Mouse (Mus musculus) G1E-ER4 (cell line): ENCODE results near the gene Gm4969. TPM values are rescaled to one million over a fixed set of nuclear protein-coding genes. Genes with fewer than 3 reads are reported as not detected.

Source experiments
- GATA1 ChIP-seq: IDR thresholded peaks from one replicate; pipeline ENCODE4 v1.8.0; 2012; ENCODE audit warnings: low read length, inconsistent platforms
- polyA plus RNA-seq: library from polyadenylated mRNA; stranded (reverse); fragments of >175 nt; gene quantifications from 2 replicates; pipeline ENCODE4 v1.2.3, GENCODE M21; 2012

Gene Gm4969
- polyA plus RNA-seq, 1 experiment = not detected

DNA sequence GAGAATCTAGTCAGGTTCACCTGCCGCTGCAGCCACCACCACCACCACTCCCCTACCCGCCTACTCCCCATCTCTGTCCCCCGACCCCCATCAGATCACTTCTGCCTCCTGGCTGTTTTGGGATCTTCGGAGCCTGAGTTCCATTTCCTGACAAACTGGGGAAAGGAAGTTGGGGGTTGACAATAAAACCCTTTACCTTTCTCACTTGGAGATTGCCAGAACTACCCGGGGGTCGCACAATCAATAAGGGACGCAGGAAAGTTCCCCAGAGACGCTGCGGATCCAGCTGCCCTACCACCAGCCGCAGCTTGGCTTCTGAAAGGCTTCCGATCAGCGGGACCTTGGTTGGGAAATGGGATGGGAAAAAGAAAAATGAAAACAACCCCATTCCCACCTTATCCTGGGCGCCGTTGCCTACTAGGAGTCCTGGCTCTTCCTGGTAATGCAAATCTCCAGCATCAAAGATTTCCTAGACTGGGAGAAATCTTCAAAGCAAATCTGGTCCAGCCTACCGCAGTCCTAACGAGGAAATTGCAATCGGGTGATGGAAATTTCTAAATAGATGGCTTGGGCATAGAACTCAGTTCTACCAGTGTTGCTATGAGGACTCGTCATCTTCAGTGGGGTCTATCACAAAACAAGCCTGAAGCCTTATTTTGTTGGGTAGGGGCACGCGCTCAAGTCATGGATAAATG, 30.2 kb upstream of the Gm4969 start:
- TF ChIP-seq GATA1 = no peak

DNA sequence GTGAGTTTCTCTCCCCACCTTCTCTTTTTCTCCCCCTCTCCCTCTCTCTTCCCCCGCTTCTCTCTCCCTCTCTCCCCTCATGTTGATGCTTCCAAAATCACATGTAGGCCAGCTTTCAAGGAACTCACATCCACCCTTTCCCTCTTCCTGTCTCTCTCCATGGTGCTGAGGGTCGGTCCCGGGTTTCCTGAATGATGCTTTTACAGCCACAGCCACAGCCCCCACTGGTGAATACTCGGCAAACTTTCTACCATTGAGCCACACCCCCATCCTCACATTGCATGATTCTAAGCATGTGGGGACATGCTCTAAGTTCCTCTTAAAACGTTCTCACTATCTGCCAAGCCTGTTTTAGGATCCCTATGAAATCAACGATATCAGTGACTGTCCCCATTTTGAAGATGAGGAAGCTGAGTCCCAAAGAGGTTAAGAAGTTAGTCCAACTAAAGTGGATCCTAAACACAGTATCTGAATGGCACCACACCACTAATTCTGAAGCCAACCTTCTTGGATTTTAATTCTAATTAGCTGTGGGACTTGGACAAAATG, 29.4 kb upstream of the Gm4969 start:
- TF ChIP-seq GATA1 = no peak

DNA sequence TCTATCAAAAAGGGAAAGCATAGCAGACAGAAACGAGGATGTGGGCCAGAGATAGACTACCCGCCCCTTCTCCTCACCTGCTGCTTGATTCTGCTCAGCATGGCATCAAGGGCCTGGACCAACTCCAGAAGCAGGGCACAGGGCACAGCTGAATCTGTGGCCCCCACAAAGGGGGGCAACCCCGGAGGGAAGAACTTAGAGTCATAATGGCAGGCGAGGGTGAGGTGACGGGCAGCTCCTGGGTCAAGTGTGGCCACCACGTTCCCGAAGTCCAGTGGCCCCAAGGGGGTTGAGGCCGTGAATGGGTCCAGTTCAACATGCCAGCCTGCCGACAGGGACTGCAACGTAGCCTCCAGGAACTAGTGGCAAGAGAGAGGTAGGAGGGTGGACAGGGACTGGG, 28.6 kb upstream of the Gm4969 start:
- no peak for TF ChIP-seq GATA1

DNA sequence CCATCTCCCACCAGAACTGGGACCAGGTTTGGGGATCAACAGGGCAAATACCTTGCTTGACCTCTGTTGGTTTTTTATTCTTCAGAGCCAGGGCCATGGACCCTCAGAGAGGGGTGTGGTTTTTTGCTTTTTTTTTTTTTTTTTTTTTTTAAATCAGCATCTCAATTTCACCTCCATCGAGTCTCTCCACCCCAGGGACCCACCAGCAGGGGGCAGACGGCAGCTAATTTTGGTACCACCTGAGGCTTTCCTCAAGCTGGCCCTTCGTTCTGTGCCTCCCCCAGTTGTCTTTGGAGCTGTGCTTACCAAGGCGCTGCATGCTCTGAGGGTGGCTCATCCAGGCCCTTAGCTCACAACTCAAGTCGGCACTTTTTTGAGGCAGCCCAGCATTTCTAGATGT, 19.2 kb upstream of the Gm4969 start:
- no peak for TF ChIP-seq GATA1

DNA sequence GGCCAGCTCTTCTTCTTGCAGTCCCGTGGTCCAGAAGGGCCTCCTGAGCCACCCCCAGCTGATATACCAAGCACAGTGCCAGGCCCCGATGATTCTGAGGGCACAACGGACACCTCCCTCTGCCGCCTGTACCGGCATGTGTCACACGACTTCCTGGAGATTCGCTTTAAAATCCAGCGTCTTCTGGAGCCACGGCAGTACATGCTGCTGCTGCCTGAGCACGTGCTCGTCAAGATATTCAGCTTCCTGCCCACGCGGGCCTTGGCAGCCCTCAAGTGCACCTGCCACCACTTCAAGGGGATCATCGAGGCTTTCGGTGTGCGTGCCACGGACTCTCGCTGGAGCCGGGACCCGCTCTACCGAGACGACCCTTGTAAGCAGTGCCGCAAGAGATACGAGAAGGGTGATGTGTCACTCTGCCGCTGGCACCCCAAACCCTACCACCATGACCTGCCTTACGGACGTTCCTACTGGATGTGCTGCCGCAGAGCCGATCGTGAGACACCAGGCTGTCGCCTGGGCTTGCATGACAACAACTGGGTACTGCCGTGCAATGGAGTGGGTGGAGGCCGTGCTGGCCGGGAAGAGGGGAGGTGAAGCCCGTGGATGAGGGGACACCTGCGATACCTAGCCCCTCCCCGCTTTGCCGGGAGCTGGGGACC, 18.6 kb upstream of the Gm4969 start:
- TF ChIP-seq GATA1 = no peak

DNA sequence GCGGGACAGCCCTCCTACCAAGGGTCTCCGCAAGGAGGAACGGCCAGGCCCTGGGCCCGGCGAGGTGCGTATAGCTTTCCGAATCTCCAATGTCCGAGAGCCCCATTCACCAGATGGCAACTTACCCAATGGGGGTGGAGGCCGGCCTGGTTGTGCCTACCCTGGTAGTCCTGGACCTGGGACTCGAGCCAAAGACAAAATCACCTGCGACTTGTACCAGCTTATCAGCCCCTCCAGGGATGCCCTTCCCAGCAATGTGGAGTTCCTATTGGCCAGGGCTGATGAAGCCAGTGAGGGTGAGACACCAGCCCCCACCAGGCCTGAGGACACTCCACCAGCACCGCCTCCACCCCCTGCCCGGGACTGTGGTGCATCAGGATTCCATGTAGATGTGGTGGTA, 18.0 kb upstream of the Gm4969 start:
- no peak for TF ChIP-seq GATA1

DNA sequence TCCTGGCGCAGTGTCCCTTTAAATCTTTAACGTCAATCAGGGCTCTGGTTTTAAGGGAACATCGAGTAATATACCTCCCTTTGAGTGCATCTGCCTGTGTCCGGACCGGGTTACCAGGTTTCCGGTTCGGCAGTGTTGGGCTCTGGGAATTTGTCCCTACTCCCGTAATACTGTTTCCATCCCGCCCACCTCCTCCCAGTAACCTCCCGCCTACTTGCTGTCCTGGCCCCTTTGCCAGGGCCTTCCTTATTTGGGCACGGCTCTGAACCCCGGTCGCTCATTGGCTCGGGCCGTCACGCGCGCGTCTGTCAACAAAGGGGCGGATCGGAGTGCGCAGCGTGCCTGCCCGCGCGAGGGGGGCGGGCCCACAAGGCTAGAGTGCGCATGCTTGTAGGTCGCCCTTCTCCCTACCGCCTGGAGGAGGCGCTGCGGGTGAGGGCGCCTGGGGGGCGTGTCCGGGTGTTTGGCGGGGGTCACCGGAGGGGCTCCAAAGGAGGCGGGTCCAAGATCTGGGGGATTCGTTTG, 13.2 kb upstream of the Gm4969 start:
- TF ChIP-seq GATA1 = no peak

DNA sequence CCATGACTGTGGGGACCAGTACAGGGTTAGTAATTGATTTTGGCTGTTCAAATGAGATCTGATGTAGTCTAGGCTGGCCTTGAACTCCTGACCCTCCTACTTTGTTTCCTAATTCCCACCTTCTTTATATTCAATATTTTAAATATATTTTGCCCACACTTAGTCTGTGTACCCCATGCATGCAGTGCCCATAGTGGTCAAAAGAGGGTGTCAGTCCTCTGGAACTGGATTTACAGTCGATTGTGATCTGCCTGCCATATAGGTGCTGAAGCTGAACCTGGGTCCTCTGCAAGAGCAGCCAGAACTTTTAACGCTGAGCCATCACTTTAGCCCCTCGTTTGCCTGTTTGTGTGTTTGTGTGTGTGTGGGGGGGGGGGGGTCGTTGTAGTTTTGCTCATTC, 12.5 kb upstream of the Gm4969 start:
- TF ChIP-seq GATA1 = no peak

DNA sequence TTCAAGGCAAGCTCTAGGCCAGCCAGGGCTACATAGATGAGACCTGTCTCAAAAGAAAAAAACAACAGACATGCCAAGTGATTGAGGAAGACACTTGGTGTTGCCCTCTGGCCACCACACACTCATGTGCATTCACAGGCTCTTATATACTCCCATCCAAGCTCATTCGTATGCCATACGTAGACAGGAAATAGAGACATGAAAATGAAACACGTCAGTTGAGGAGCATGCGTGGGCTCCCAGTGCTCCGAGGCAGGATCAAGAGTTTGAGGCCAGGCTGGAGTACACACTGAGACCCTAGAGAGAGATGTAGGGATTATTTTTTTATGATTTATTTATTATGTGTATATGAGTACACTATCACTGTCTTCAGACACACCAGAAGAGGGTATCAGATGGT, 11.2 kb upstream of the Gm4969 start:
- TF ChIP-seq GATA1 = no peak

DNA sequence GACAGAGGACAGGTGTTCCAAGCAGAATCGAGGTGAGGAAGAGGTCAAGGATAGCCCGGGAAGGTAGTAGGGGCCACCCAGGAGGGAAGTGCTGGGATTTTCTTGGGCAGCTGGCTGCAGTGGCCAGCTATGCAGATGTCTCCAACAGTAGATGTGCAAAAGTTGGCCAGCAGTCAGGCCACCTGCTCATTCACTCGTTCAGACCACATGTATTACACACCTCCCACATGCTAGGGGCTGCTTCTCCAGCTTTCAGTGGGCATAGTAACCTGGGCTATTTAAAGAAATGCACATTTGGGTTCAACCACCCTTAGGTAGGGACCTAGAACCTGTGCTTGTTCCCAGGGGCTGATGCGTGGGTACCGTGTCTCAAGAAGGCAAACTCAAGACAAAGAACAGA, 9.6 kb upstream of the Gm4969 start:
- no peak for TF ChIP-seq GATA1

DNA sequence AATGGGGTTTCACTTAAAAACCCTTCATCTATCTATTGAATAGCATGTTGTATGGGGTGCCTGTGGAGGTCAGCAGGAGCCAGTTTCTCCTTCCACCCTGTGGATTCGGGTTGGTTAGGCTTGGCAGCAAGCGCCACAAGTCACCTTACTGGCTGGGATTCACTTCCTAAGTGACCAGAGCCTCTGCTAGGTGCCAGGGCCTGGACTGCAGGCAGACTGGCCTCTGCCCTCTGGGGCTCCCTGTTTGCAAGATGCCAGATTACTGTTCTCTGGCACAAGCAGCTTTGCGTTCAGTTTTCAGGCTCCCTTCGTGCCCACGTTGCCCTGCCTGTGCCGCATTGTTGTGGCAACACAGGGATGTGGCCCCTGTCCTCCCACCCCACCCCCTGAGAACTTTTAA, 6.5 kb upstream of the Gm4969 start:
- no peak for TF ChIP-seq GATA1

DNA sequence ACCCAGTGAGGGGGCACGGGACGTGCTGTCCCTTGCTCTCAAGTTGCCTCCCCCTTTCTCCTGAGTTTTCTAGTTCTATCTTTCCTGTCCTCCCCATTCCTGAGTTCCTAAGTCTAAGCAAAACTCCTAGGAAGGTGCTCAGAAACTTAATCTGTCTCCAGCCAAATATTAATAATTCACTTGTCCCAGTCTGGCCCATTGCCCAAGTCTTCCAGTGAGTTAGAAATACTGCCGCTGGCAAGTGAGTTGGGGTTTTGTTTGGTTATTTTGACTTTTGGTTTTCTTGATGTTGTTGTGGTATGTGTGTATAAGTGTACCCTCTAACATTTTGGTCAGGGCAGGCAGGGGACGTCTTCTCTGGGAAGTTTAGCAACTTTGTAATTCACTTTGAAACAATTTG, 3.5 kb upstream of the Gm4969 start:
- no peak for TF ChIP-seq GATA1

DNA sequence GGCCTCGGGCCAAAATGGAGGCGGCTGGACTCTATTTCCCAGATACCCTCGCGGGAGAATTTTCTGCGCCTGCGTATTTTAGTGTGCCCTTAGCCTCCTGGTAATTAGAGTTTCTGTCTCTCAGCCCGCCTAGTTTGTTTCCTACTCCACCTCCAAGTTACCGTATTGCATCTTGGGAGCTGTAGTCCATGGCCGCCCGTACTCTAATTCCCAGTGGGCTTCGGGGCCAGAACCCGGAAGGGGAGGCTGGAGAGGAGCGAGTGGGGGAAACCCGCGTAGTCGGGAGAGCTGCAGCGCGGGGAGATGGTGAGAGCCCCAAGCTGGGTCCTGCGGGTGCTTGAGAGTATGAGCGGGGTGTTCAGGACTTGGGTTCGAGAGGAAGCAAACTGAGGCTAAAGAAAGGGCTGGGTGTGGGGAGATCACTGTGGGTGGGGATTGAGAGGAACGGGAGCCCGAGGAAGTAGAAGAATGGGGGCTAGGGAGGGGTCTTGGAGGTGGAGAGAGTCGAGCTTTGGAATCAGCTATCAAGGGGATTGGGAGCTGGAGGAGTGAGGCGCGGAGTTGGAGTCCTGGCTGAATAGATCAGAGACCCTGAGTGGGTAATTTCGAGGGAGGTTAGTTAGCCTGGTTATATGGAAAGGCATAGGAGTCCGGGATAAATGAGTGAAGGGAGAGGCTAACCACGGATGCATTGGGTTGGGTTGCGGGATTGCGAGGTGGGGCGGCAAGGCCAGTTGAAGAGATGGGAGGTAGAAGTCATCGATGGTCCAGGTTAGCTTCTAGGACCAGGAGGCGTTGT, 1.7 kb upstream of the Gm4969 start, which contains the start of gene Fbxo46:
TSS of gene Fbxo46 (plus strand) at position 229 of the 799 bp plus-strand sequence.
- no peak for TF ChIP-seq GATA1

DNA sequence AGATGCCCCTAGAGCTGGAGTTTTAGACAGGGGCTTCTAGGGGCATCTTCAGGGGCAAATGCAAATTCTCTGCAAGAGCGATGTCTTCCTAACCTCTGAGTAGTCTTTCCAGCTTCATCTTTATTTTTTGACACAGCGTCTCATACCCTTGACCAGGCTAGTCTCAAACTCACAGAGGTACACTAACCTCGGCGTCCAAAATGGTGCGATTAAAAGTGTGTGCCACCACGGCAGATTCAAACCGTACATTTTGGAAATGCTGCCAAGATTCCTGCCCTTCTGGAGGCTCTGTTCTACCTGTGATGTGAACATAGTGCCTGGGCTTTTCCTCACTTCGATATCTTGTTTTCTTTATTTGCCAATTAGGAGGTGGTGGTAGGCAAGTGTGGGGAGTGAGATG, 915 bp upstream of the Gm4969 start:
- no peak for TF ChIP-seq GATA1

DNA sequence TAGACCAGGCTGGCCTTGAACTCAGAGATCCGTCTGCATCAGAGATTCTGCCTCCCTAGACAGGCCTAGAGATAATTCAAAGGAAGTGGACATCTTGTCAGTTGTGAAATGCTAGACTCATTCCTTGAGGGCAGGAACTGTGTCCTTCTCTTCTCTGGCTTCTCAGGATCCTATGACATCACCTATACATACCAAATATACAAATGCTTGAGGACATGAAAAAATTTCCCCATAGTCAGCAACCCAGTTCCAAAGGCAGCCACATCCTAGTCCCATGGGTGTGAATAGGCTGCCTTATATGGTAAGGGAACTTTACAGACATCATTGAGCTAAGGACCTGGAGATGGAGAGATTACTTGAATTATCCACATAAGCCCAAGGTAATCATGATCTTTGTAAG, 8.6 kb downstream of the Gm4969 start:
- no peak for TF ChIP-seq GATA1

DNA sequence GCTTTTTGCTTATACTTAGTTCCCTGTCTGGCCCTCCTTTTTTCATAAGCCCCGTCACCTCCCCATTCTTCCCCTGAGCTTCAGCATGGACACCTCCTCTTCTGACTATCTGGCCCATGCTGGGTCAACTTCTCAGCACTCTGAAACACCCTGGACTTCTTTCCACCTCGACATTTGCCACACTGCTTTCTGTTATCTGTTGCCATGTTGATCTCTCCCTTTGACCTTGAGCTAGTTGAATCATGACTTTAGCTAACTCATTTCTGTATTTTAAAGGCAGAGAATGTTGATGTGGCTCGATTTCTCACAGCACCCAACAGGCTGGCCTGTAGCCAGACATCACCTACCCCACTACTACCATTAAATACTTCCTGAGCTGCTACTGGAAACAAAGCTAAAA, 10.7 kb downstream of the Gm4969 start:
- no peak for TF ChIP-seq GATA1
